In genomic region chr2:152693735-152694134, GRCm38 (mm10) we compare ENCODE assay signal across 8 mouse cellular contexts. TPM values are rescaled to one million over a fixed set of nuclear protein-coding genes. Genes with fewer than 3 reads are reported as not detected.
A peak's percentile ranks its signal among the peaks of the same experiment; 100 is the strongest.
DNase-seq lines count a peak whose midpoint lies in the region; ATAC-seq and TF ChIP-seq lines count a peak whose summit lies in the region.

No protein-coding gene starts in this region.

- H3K36me3 ChIP-seq in heart, postnatal 0 days (replicated peaks; ENCODE audit: control insufficient read depth, insufficient read depth, low read length), result peaks cover 42% of the 10 kb centered on the region
- H3K36me3 ChIP-seq in embryonic facial prominence, embryonic 11.5 days (replicated peaks; ENCODE audit: control insufficient read depth, insufficient read depth, low read depth, low read length), result peaks cover 4% of the 10 kb centered on the region
- H3K36me3 ChIP-seq in hindbrain, embryonic 15.5 days, result peaks cover 32% of the 10 kb centered on the region
- peaks cover 76% of the 10 kb centered on the region for H3K36me3 ChIP-seq in midbrain, embryonic 13.5 days

- H3K27me3 ChIP-seq in heart, postnatal 0 days (ENCODE audit: control insufficient read depth, insufficient read depth, low read length), result no peaks in the 10 kb centered on the region
- no peaks in the 10 kb centered on the region for H3K27me3 ChIP-seq in embryonic facial prominence, embryonic 11.5 days (ENCODE audit: control insufficient read depth, insufficient read depth, low read length)
- no peaks in the 10 kb centered on the region for H3K27me3 ChIP-seq in hindbrain, embryonic 15.5 days
- H3K27me3 ChIP-seq in midbrain, embryonic 13.5 days, result no peaks in the 10 kb centered on the region

- H3K9ac ChIP-seq in heart, postnatal 0 days (replicated peaks; ENCODE audit: low read depth, low read length), result no peak overlapping the region
- H3K9ac ChIP-seq in embryonic facial prominence, embryonic 11.5 days (replicated peaks; ENCODE audit: low read length), result peak overlapping the region; percentile 7
- H3K9ac ChIP-seq in hindbrain, embryonic 15.5 days, result peak overlapping the region; percentile 6; the same call in 1 of the 2 replicates
- H3K9ac ChIP-seq in midbrain, embryonic 13.5 days (replicated peaks), result peak overlapping the region; percentile 49; the same call in 1 of the 2 replicates

- DNase-seq in heart, postnatal 0 days (ENCODE audit: low spot score), result no peak
- DNase-seq in heart, postnatal 25 days (ENCODE audit: low spot score), result no peak
- no peak for DNase-seq in embryonic facial prominence, embryonic 11.5 days (ENCODE audit: low spot score)
- no peak for DNase-seq in left cerebral cortex, adult 8-10 months (ENCODE audit: low spot score in 2 of 2)
- DNase-seq in thymus, postnatal 25 days, result no peak
- no peak for DNase-seq in gastrocnemius, adult 18-20 months (ENCODE audit: low spot score)

- H3K4me1 ChIP-seq in heart, postnatal 0 days (ENCODE audit: control insufficient read depth, insufficient read depth), result no peaks in the 10 kb centered on the region
- H3K4me1 ChIP-seq in embryonic facial prominence, embryonic 11.5 days (ENCODE audit: control insufficient read depth, insufficient read depth, low read length), result no peaks in the 10 kb centered on the region
- peaks cover 16% of the 10 kb centered on the region for H3K4me1 ChIP-seq in hindbrain, embryonic 15.5 days (replicated peaks)
- peaks cover 10% of the 10 kb centered on the region for H3K4me1 ChIP-seq in midbrain, embryonic 13.5 days (replicated peaks)

- no peak for ATAC-seq in heart, postnatal 0 days (ENCODE audit: insufficient read depth, low read depth)
- no peak for ATAC-seq in embryonic facial prominence, embryonic 11.5 days (replicated peaks; ENCODE audit: insufficient number of reproducible peaks, low FRiP score, low TSS enrichment, low read depth)
- no peak for ATAC-seq in hindbrain, embryonic 15.5 days (ENCODE audit: low FRiP score, low read depth)
- ATAC-seq in midbrain, embryonic 13.5 days, result no peak

- no peak for TF ChIP-seq EP300 in heart, postnatal 0 days (IDR thresholded peaks at IDR 0.05; ENCODE audit: low read depth)

- intact Hi-C loops in heart, postnatal 25 days (cut with DNase I), result no loop called here

- peak overlapping the region; percentile 36 for H3K4me2 ChIP-seq in heart, postnatal 0 days (ENCODE audit: low read depth, low read length)
- H3K4me2 ChIP-seq in embryonic facial prominence, embryonic 11.5 days (ENCODE audit: low read depth, low read length), result 0 out of 2 replicates have a peak overlapping the region, but pooled peaks have one; percentile 19
- H3K4me2 ChIP-seq in hindbrain, embryonic 15.5 days, result peak overlapping the region; percentile 43
- H3K4me2 ChIP-seq in midbrain, embryonic 13.5 days (replicated peaks), result peak overlapping the region; percentile 42

- no peak overlapping the region for H3K27ac ChIP-seq in heart, postnatal 0 days (ENCODE audit: low read depth)
- H3K27ac ChIP-seq in embryonic facial prominence, embryonic 11.5 days (replicated peaks; ENCODE audit: low read depth, low read length), result no peak overlapping the region
- H3K27ac ChIP-seq in hindbrain, embryonic 15.5 days (replicated peaks), result 0 out of 2 replicates have a peak overlapping the region, but pooled peaks have one; percentile 17
- peak overlapping the region; percentile 27; the same call in 1 of the 2 replicates for H3K27ac ChIP-seq in midbrain, embryonic 13.5 days

- H3K4me3 ChIP-seq in heart, postnatal 0 days (ENCODE audit: low read depth, low read length), result no peak overlapping the region
- H3K4me3 ChIP-seq in embryonic facial prominence, embryonic 11.5 days (ENCODE audit: low read depth, low read length), result no peak overlapping the region
- peak overlapping the region; percentile 16; the same call in 1 of the 2 replicates for H3K4me3 ChIP-seq in hindbrain, embryonic 15.5 days
- H3K4me3 ChIP-seq in midbrain, embryonic 13.5 days (replicated peaks), result peak overlapping the region; percentile 15; the same call in 1 of the 2 replicates

- no peaks in the 10 kb centered on the region for H3K9me3 ChIP-seq in heart, postnatal 0 days (replicated peaks; ENCODE audit: control insufficient read depth, low read length)
- H3K9me3 ChIP-seq in embryonic facial prominence, embryonic 11.5 days (replicated peaks; ENCODE audit: control insufficient read depth, low read length), result no peaks in the 10 kb centered on the region
- H3K9me3 ChIP-seq in hindbrain, embryonic 15.5 days, result no peaks in the 10 kb centered on the region
- H3K9me3 ChIP-seq in midbrain, embryonic 13.5 days, result no peaks in the 10 kb centered on the region

- WGBS in heart, postnatal 0 days, result 84% methylated on average over 13 of the region's 13 CpGs
- 84% methylated on average over 13 of the region's 13 CpGs for WGBS in embryonic facial prominence, embryonic 11.5 days
- WGBS in hindbrain, embryonic 15.5 days, result 89% methylated on average over 13 of the region's 13 CpGs
- WGBS in midbrain, embryonic 13.5 days, result 88% methylated on average over 13 of the region's 13 CpGs

- no peak for TF ChIP-seq CTCF in heart, postnatal 0 days (IDR thresholded peaks at IDR 0.05; ENCODE audit: low read depth)

RNA-seq across cellular contexts. Expression of gene Mcts2, which starts 6.9 kb away (rescaled TPM):
- 6.5 and 11.7 TPM in 2 replicates for total RNA-seq in heart, postnatal 0 days (2014; rRNA removed; ENCODE audit: low replicate concordance)
- polyA plus RNA-seq in heart, postnatal 0 days (2015; fragmentation: Nextera tagmentation; extraction: Ambion mirVana), result 30.9 and 31.6 TPM in 2 replicates
- total RNA-seq in heart, postnatal 25 days (2021), result 10 to 100 TPM; 17.7 to 18.5 TPM
- 40.6 and 45.1 TPM in 2 replicates for polyA plus RNA-seq in embryonic facial prominence, embryonic 11.5 days (2014; fragmentation: Nextera tagmentation; extraction: Ambion mirVana)
- polyA plus RNA-seq in hindbrain, embryonic 15.5 days (2015; fragmentation: Nextera tagmentation; extraction: Ambion mirVana), result 32.6 and 37.3 TPM in 2 replicates
- polyA plus RNA-seq in midbrain, embryonic 13.5 days (2015; fragmentation: Nextera tagmentation; extraction: Ambion mirVana), result 42.7 and 44.1 TPM in 2 replicates
- 10 to 100 TPM; 15.5 to 18.6 (median 18.2) TPM for total RNA-seq in left cerebral cortex, adult 8-10 months (2022)
- 10 to 100 TPM; 11.3 to 12.7 TPM for total RNA-seq in gastrocnemius, adult 18-20 months (2021)

RNA-seq across cellular contexts. Expression of gene H13, which starts 24.5 kb away (rescaled TPM):
- 68.6 and 72.9 TPM in 2 replicates for total RNA-seq in heart, postnatal 0 days (2014; rRNA removed; ENCODE audit: low replicate concordance)
- polyA plus RNA-seq in heart, postnatal 0 days (2015; fragmentation: Nextera tagmentation; extraction: Ambion mirVana), result 53.4 and 55.0 TPM in 2 replicates
- total RNA-seq in heart, postnatal 25 days (2021), result 10 to 100 TPM; 35.1 to 38.5 TPM
- 115 and 118 TPM in 2 replicates for polyA plus RNA-seq in embryonic facial prominence, embryonic 11.5 days (2014; fragmentation: Nextera tagmentation; extraction: Ambion mirVana)
- 166 and 177 TPM in 2 replicates for polyA plus RNA-seq in hindbrain, embryonic 15.5 days (2015; fragmentation: Nextera tagmentation; extraction: Ambion mirVana)
- polyA plus RNA-seq in midbrain, embryonic 13.5 days (2015; fragmentation: Nextera tagmentation; extraction: Ambion mirVana), result 171 and 181 TPM in 2 replicates
- 10 to 100 TPM; 59.6 to 78.5 (median 71.8) TPM for total RNA-seq in left cerebral cortex, adult 8-10 months (2022)
- total RNA-seq in gastrocnemius, adult 18-20 months (2021), result 10 to 100 TPM; 29.5 to 30.8 TPM

RNA-seq across cellular contexts. Expression of gene Id1, which starts 42.3 kb away (rescaled TPM):
- total RNA-seq in heart, postnatal 0 days (2014; rRNA removed; ENCODE audit: low replicate concordance), result 146 and 188 TPM in 2 replicates
- polyA plus RNA-seq in heart, postnatal 0 days (2015; fragmentation: Nextera tagmentation; extraction: Ambion mirVana), result 46.7 and 59.3 TPM in 2 replicates
- total RNA-seq in heart, postnatal 25 days (2021), result 10 to 100 TPM; 37.8 to 57.0 TPM
- 166 and 179 TPM in 2 replicates for polyA plus RNA-seq in embryonic facial prominence, embryonic 11.5 days (2014; fragmentation: Nextera tagmentation; extraction: Ambion mirVana)
- 55.3 and 57.5 TPM in 2 replicates for polyA plus RNA-seq in hindbrain, embryonic 15.5 days (2015; fragmentation: Nextera tagmentation; extraction: Ambion mirVana)
- polyA plus RNA-seq in midbrain, embryonic 13.5 days (2015; fragmentation: Nextera tagmentation; extraction: Ambion mirVana), result 32.8 and 39.4 TPM in 2 replicates
- 10 to 100 TPM; 19.1 to 30.8 (median 22.9) TPM for total RNA-seq in left cerebral cortex, adult 8-10 months (2022)
- 10 to 100 TPM; 16.0 to 28.5 TPM for total RNA-seq in gastrocnemius, adult 18-20 months (2021)

Comparison
In these comparisons a context has a peak if more than half of its experiments do, and no peak if none do; other contexts are left out.
1. H3K27ac ChIP-seq: peak in hindbrain, embryonic 15.5 days (single experiment) and midbrain, embryonic 13.5 days (single experiment); none in heart, postnatal 0 days (single experiment) and embryonic facial prominence, embryonic 11.5 days (single experiment).
2. H3K4me3 ChIP-seq: peak in hindbrain, embryonic 15.5 days (single experiment) and midbrain, embryonic 13.5 days (single experiment); none in heart, postnatal 0 days (single experiment) and embryonic facial prominence, embryonic 11.5 days (single experiment).
3. Peak in every context shown above with its lines, with median percentiles within 50 percentile points of each other: H3K4me2 ChIP-seq.